Mouse (Mus musculus) ovary, postnatal 14 days (tissue): ENCODE data around the gene Tmc2.
A peak's percentile ranks its signal among the peaks of the same experiment; 100 is the strongest.

Experiments
- DNase-seq: peaks from one replicate; pipeline ENCODE4 v3.0.0; 2022; ENCODE audit warnings: low spot score

Tmc2 gene

DNA sequence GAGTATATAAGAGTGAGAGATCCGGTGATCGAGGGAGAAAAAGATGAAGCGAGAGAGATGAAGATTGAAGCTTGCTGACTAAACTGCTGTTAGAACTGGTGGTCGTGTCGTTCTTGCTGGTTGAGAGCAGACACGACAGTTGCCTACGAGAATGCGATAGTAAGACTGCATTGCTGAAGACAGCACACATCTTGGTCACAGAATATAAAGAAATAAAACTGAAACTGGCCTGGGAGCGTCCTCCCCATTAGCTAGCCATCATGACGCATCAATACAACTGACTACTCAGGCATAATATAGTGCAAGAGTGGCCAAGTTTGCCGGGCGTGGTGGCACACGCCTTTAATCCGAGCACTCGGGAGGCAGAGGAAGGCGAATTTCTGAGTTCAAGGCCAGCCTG is at the start of gene Tmc2:
Tmc2 (plus strand) TSS at position 301 of the 400 bp plus-strand sequence.
- no peak for DNase-seq

DNA sequence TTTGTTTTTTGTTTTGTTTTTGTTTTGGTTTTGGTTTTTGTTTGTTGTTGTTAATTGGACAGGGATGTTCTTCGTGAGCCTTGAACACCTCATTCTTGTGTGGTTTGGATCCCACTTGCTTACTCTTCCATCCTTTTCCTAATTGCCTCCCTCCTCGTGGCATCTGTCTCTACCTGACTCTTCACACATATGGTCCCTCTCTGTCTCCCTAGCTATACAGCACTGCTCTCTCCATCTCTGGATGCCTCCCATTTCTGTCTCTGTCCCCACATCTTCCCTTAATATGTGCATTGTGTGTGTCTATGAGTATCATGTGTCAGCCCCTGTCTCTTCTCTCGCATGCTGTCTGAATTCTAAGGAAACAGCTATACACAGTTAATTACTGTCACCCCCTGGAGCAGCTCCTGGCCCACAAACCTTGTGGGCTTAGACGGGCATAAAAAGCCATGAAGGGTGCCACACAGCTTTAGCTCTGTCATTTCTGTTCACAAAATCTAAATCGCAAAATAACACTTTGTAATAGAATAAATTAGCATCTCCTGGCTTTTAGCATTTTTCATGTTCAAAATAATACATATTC is 48.8 kb upstream of the Tmc2 start:
- DNase-seq, result no peak

DNA sequence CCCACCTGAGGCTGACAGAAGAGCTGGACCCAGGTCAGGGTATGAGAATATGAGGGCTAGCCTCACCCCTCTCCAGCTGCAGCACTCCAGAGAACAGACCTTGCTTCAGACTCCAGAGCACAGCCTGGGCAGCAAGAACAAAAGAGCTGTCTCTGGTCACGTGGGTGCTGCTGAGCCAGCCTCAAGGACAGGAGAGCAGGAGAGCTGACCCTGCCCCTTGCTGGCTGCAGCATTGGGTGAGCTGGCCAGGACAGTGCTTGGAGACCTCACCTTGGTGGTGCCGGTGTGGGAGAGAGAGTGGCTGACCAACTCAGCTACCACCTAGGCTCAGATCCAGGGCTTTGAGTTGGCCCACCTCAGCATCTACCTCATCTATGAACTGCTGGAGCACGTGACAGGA is 39.8 kb upstream of the Tmc2 start:
- DNase-seq, result no peak

DNA sequence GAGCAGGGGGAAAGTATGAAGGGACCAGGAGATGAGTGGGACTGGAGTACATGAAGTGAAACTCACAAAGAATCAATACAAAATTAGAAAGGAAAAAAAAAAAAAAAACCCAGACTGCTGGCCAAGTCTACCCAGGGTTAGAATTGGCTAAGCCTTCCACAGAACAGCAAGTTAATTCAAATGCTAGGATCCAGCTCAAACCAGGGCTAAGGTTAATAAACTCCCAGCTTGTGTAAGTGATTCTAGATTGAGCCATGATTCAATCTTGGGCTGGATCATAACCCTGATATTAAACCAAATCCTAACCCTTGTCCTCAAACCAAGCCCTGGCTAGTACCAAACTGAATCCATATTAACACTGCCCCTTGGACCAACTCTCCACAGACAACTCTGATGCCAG is 39.1 kb upstream of the Tmc2 start:
- DNase-seq, result no peak

DNA sequence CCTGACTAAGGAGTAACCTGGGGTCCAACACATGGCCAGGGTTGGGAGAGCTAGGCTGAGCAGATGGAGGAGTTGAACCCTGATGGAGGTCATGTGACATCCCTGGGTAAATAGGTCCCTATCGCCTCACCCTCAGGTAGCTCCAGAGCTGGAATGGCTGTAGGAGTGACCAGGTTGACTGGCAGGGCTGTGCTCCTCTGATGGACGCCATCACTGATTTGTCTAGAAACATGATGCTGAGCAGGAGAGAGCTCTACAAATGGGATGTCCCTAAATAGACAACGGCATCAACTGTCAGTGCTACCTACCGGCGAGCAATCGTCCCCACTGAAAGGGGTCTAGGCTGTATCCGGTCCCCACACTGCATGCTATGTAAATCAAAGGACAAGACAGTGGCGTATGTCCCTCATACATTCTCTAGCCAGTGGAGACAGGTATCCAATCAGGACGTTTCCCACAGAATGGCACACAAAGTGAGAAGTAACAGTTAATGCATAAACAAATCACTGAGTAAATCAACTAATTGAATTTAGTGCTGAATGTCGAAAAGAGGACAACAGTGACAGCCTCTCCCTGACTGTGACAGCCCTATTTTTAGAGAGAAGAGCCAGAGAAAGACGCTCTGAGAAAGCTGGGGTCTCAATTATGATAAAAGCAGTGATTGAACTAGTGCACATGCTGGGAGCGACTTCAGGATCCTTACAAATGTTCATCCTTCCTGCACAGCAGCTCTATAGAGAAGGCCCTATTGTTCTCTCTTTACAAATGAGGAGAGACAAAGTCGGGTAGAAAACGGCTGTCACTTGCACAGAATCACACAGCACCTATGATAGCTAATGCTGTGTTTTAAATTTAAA is 37.5 kb upstream of the Tmc2 start:
- no peak for DNase-seq

DNA sequence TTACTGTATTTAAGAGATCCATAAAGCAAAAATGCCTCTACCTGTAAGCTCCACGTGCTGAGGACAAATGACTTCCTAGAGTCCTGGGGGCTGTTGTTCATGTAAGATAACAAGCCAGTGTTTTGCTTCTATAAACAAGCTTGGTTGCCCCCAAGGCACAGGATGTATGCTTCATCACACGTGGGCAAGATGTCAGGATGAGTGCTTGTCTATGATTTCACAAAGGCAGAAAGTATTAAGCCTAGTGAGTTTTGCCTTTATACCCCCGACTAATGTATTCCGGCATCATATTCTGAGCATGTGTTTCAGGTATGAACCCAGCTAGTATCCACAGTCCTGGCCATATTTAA is 36.9 kb upstream of the Tmc2 start:
- no peak for DNase-seq

DNA sequence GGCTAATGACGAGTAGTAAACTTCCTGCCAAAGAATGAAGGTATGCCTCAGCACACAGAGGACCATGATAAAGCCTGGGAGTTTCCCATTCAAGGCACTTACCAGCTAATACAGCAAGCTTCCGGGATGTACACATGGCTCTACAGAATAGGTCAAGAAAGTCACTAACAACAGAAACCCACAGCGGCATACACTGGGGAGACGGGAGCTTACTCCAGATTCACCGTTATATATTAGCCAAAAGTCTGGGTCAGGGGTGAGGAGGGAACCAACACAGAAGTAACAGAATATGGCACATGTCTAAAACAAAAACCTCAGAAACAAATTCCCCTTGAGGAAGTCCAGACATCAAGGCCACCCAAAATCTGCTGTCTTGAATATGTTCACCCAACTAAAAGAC is 32.3 kb upstream of the Tmc2 start:
- DNase-seq, result no peak

DNA sequence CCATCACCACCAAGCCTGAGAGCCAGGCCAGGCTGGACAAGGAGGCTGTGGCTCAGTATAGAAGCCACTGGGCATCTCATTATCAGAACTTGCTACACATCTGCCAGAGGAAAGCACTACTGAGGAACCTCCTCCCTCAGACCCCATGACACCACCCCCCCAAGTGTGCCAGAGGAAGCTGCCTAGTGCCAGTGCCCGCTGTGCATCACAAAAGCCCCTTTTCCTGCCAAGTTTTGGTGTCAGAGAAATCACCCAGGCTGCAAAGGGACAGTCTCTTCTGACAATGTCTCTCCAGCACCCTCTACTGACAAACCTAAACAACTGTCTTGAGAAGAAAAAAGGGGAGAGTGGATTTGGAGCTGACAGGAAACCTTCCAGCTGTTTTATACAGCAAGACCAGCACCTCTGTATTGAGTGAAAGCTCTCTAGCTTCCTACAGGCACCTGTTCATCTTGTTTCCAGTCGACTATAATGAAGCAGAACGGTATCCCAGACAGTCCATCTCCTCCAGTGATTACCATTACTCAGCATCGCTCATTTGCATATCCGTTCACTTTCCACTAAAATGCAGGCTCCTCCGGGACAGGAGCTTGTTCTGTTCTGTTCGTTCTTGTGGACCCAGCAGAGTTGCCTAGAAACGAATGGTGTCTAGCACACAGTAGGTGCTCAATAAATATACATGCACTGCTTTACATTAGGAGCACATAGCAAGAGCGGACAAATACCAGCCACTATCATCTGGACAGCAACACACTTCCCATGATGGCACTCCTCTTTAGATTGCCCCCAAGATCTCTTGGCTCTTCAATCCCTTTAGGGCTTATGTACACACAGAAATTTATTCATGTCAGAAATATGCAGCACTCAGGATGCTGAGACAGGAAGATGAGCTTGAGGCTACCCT is 28.4 kb upstream of the Tmc2 start:
- DNase-seq, result no peak

DNA sequence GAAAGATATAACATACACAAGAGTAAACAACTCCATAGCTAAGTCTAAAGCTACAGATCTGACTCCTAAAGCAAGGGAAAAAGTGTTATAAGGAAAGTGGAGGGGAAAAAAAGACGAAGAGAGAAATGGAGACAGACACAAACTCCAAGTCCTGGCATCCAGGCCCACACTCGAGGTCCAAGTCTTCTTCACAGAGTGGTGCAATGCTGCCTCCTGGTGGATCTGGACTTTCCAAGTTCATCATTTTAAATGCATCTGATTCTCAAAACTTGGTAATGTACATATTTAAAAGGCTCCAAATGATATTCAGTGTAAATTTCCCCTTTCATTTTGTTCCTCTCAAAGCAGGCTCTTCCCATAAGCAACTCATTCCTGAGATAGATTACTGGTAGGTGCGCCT is 27.1 kb upstream of the Tmc2 start:
- DNase-seq, result peak; percentile 31

DNA sequence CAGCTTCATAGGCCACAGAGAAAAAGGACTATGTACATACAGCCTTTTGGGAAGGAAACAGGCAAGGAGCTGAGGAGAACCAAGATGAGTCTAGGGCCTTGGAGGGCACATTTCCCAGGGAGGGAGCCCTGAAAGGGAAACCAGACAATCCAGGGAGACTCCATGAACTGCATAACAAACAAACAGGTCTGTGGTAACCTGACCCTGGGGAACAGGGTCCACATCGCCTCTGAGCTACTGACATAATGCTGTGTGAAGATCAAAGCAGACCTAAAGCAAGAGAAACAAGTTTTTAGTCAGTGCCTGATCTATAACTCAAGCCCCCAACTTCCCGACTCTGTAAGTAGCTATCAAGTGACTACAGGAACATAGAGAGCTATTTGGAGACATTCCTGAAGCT is 23.3 kb upstream of the Tmc2 start:
- no peak for DNase-seq

DNA sequence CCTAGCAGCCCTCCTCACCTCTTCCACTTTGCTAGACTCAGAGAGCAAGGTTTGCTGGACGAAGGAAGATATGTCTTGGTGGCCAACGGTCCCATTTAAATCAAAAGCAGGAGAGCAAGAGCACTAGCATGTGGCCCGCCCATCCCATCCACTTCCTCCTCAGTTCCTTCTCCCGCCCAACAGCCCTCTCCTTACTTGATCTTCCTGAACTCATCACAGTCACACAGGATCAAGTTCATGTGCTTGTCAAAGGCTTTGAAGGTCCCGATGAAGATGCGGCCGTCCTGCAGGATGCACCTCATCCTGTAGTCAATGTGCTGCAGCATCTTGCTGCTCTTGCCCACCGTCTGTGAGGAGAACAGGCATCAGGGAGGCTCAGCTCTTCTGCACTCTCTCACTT is 18.2 kb upstream of the Tmc2 start:
- DNase-seq, result no peak

DNA sequence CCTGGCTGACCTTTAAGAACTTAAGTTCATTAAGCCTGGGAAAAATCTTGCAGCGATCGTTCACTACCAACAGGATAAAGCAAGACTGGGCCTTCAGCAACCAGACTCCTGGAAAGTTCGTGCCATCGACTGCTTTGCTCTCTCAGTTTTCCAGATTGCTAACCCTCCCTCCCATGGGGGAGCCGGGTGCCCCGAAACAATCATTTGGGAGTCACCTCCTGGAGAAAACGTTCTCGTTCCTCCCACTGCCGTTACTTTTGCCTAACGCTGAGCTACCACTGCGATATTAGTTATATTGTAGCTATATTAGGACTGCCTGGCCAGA is 16.7 kb upstream of the Tmc2 start:
- no peak for DNase-seq

DNA sequence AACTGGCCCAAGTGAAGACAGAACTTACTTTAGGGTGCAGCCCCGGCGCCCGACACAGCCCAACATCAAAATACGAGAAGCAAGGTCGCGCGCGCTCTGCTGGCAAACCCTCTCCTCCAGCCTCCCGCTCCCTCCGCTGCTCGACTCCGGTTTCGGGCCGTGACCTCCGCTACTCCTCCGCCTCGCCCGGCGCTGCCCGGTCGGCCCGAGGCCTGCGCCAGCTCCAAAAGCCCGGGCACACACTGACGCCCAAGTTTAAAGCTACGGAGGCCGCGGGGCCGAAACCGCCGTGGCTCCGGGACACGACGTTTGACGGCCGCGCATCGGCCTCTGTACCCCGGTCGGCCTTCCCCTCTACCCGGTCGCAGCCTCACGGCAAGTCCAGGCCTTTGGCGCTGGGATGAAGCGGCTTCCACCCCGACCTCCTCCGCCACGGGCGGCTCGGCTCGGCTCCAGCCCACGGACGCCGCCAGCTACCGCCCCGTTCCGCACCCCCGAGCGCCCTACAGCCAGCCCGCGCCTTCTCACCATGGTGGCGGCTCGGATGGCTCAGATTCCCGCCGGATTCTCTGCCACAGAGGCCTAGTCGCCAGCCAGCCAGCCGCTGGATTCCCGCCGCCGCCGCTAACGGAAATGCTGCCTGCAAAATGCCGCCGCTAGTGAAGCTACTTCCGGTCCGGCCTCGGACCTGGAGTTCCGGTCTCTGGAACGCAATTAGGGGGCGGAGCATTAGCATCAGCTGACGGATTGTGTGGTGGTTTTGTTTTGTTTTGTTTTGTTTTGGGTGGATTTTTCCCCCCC is 16.1 kb upstream of the Tmc2 start, which contains the start of gene Snrpb:
Snrpb (minus strand) TSS at position 698 of the 801 bp plus-strand sequence.
- peak; percentile 86 for DNase-seq

DNA sequence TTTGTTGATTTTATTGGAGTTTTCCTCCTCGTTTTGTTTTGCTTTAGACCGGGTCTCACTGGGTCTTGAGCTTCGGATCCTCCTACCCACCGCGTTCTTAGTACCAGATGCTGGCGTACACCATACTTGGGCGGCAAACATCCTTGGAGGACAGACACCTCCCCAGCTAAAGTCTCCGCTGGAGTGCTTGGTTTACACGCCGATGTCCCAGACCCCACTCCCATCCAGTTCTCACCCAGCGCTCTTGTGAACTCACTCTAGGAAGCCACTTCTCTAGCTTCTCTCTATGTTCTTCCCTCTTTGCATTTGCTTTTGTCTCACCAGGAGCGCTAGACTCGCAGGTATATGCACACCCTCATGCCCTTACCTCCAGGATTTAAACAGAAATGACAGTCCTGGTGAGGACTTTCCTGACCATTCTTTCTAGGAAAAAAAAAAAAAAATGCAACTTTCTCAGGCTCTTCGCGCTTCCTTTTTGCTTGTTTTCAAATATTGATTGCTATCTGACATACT is 15.4 kb upstream of the Tmc2 start:
- DNase-seq, result no peak

DNA sequence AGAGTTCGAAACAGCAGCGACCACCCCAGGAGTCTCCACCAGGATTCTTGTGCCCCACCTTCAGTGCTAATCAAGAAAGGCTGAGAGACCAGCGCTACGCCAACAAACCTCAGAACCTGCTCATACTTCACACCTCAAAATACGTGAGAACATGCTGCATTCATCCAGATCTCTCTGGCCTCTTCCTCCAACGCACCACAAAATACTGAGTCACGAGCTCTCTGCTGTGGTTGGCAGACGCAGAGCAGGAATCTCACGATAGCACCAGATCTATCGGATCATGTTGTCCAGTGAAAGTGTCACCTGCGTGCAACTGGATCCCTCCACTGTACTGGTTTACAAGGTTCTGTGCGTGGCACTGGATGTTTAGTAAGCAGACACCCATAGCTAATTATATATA is 6.6 kb upstream of the Tmc2 start:
- DNase-seq, result no peak

DNA sequence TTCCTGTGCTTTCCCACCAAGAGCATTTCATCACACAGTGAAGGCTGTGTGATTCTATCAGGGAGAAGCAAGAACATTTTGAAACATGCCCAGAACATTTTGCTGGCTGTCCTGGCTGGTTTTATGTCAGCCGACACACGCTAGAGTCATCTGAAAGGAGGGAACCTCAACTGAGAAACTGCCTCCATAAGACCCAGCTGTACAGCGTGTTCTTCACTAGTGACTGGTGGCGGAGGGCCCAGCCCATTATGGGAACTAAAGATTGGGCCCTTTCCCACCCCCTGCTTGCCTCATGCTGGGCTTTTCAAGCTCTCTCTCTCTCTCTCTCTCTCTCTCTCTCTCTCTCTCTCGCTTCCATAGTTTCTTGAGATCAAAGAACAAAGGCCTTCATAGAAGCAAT is 6.0 kb downstream of the Tmc2 start:
- DNase-seq, result no peak

DNA sequence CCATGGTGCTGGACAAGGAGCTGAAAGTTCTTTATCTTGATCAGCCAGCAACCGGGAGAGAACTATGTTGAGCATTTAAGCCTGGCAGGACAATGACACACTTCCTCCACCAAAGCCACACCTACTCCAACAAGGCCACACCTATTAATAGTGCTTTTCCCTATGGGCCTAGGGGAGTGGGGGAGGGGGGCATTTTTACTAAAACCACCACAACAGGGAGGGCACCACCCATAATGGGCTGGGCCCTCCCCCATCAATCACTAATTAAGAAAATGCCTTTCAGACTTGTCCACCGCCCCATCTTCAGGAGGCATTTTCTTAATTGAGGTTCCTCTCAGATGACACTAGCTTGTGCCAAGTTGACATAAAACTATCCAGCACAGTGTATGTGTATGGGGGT is 12.4 kb downstream of the Tmc2 start:
- no peak for DNase-seq

DNA sequence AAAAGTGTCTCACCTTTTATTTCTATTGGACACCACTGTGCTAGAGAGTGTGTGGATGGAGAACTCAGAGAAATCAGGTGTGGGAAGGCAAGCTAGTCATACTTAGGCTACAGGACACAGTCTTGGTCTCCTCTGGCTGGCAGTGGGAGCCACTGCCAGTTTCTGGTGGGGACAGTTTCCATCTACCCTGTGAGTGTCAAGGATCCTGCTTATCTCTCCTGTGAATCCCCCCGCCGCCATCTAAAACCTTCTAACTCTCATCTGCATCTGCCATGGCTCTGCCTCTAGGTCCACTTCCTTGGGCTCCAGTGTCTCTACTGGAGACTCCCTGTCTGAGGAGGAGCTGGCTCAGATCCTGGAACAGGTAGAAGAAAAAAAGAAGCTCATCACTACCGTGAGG is 13.0 kb downstream of the Tmc2 start:
- DNase-seq, result no peak

DNA sequence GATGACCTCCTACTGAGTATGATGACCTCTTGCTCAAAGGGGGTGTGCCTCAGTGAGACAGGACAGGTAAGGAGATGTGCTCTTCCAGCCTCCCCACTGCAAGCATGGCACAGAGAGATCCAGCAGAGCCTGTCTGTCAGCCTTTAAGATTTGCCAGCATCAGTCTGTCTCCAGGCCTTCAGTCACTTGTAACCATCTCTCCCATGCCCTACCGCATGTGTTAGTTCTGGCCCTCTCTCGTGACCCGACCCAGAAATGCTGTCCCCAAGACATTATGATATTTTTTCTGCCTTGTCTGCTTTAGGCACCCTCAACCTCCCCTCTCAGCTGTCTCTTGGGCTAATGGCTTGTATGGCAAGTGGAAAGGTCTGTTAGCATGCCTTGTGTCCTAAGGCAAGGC is 14.6 kb downstream of the Tmc2 start:
- DNase-seq, result no peak

DNA sequence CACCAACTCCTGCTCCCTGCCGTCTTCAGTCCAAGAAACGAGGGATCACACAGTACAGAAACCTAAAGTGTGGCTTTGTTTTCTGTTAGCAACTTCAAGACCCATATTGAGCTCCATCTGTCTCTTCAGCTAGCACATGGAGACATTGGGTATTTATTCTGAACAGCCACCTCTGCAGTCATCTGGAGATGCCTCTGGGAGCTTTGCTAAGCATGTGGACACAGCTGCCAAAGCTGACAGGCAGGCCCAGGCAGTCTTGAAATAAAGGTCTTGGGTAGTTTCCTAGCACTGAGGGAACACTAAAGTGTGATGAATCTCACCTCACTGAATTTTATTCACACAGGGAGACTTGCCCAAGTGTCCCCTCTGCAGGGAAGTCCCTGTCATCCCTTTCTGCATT is 16.6 kb downstream of the Tmc2 start:
- DNase-seq, result no peak

DNA sequence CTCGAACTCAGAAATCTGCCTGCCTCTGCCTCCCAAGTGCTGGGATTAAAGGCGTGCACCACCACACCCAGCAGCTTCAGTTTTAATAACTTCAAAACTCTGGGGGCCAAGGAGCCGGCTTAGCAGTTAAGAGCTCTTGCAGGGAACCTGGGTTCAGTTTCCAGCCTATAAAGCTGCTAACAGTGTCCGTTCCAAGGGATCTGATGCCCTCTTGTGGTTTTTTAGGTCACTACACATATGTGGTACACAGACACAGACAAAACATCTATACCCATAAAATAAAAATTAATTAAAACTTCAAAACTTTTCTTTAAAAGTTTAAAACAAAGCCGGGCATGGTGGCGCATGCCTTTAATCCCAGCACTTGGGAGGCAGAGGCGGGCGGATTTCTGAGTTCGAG is 51.9 kb downstream of the Tmc2 start:
- peak; percentile 14 for DNase-seq

DNA sequence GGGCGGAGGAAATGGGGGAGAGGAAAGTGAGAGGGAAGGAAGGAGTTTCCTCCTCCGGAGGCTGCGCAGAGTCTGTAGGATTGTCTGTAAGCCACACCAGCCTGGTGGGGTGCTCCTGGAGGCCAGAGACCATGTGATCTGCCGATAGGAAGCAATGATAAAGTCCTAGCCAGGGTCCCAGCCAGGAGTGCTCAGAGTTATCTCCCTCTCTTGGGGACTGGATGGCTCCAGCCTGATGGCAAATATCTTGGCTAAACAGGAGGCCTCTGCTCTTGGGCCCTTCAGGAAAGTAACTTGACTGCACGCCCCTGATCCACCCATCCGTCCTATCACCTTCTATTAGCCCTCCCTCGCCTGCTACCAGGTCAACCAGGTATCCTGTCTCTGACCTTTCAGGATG is 53.2 kb downstream of the Tmc2 start:
- DNase-seq, result no peak
